Mouse (Mus musculus) heart, postnatal 0 days (tissue): ENCODE measurements at regions not wholly inside any gene's neighbourhood (a gene's known extent, or its start where the extent isn't known, plus 50 kb on each side); places are given as distances from the start of the nearest gene placed in this dataset.
"Not testable (repeated sequence)": the region's sequence is repeated elsewhere in the genome, so short reads cannot be mapped to it uniquely, and the experiment has no call there.

ENCODE experiments used
- CTCF ChIP-seq: IDR thresholded peaks from 2 replicates; pipeline ENCODE4 v1.5.1; 2016; ENCODE audit warnings: antibody characterized with exemption, control low read depth, low read depth
- EP300 ChIP-seq: IDR thresholded peaks from 2 replicates; pipeline ENCODE4 v1.6.1; 2016; ENCODE audit warnings: antibody characterized with exemption, low read depth

DNA sequence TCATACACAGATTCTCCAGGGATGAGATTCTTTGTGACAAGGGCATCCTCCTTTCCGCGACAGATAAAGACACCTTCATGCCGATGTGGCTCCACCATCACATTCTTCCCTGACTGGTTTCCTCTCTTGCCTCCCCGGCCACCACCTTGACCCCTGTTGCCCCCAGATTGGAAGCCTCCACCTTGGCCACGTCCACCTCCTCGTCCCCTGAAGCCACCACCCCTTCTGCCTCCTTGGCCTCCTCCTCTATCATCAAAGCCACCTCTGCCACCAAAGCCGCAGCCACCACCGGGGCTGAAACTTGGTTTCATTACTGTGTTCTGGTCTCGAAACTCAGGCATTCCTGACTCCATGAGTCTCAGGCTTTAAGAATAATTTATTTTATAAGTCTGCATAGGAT, 79.3 kb upstream of the Dynlt1c start:
- TF ChIP-seq CTCF, EP300: not testable (repeated sequence)
